Mouse (Mus musculus): ENCODE results near the gene Maats1. TPM values are rescaled to one million over a fixed set of nuclear protein-coding genes. Genes with fewer than 3 reads are reported as not detected.

Gene Maats1
- total and polyA plus RNA-seq, 3 experiments: 0.03 TPM; not detected in 2

- Histone ChIP-seq H3K79me2 (ENCODE audit: control insufficient read depth, insufficient read depth, low read length, poor library complexity) (no peaks in the 10 kb centered on the region), H3K27me3 (ENCODE audit: control insufficient read depth in 1 of 2, insufficient read depth in 2 of 2, low read length in 2 of 2) (peaks cover 0 to 2% of the 10 kb centered on the region in 2 experiments; a peak in 2 of 4 replicates), H3K27ac (ENCODE audit: control insufficient read depth, low read depth, low read length) (no peak overlapping the region), H3K36me3 (ENCODE audit: control insufficient read depth in 1 of 2, insufficient read depth in 2 of 2, low read length in 2 of 2) (peaks cover 0 to 4% of the 10 kb centered on the region in 2 experiments; a peak in 2 of 4 replicates), H3K4me1 (ENCODE audit: control insufficient read depth in 1 of 2, insufficient read depth in 2 of 2, low read length in 2 of 2) (peaks cover 0 to 6% of the 10 kb centered on the region in 2 experiments; a peak in 1 of 4 replicates), H3K4me3 (ENCODE audit: control insufficient read depth in 1 of 2, insufficient read depth in 1 of 2, low read depth in 2 of 2, low read length in 2 of 2) (no peak overlapping the region), H3K9me3 (replicated peaks; ENCODE audit: insufficient read depth, low read length) (no peaks in the 10 kb centered on the region), H3K9ac (ENCODE audit: control insufficient read depth, low read depth, low read length, poor library complexity, severe bottlenecking) (no peak overlapping the region)
- TF ChIP-seq SIN3A (IDR thresholded peaks at IDR 0.05; ENCODE audit: low read length) (no peak), POLR2AphosphoS2 (IDR thresholded peaks at IDR 0.05; ENCODE audit: low read length) (no peak), POLR2AphosphoS5 (IDR thresholded peaks at IDR 0.05; ENCODE audit: borderline replicate concordance, low read depth, low read length) (no peak), ZKSCAN1 (IDR thresholded peaks at IDR 0.05; ENCODE audit: low read depth, low read length) (no peak), NELFE (IDR thresholded peaks at IDR 0.05; ENCODE audit: low read depth, low read length) (no peak), KAT2A (conservative IDR thresholded peaks at IDR 0.05; ENCODE audit: low read depth, low read length) (no peak), TCF12 (IDR thresholded peaks at IDR 0.05; ENCODE audit: low read depth, low read length) (no peak), RAD21 (IDR thresholded peaks at IDR 0.05; ENCODE audit: low read depth, low read length) (no peak)
- no peak for DNase-seq (ENCODE audit: low read depth, low spot score)
Measured at GRCm38 (mm10) chr16:38334431-38334830, 7.5 kb downstream of the Maats1 start.

GRCm38 (mm10) chr16:38329340-38329739 is 12.6 kb downstream of the Maats1 start:
- H3K79me2 ChIP-seq (ENCODE audit: control insufficient read depth, insufficient read depth, low read length, poor library complexity): no peaks in the 10 kb centered on the region
- H3K9me3 ChIP-seq (replicated peaks; ENCODE audit: insufficient read depth, low read length): no peaks in the 10 kb centered on the region
- no peak overlapping the region for H3K4me3 ChIP-seq (ENCODE audit: control insufficient read depth in 1 of 2, insufficient read depth in 1 of 2, low read depth in 2 of 2, low read length in 2 of 2)
- peaks cover 0 to under 1% of the 10 kb centered on the region in 2 experiments; a peak in 3 of 4 replicates for H3K27me3 ChIP-seq (ENCODE audit: control insufficient read depth in 1 of 2, insufficient read depth in 2 of 2, low read length in 2 of 2)
- H3K9ac ChIP-seq (ENCODE audit: control insufficient read depth, low read depth, low read length, poor library complexity, severe bottlenecking): no peak overlapping the region
- peaks cover 0 to 4% of the 10 kb centered on the region in 2 experiments; a peak in 2 of 4 replicates for H3K36me3 ChIP-seq (ENCODE audit: control insufficient read depth in 1 of 2, insufficient read depth in 2 of 2, low read length in 2 of 2)
- H3K4me1 ChIP-seq (ENCODE audit: control insufficient read depth in 1 of 2, insufficient read depth in 2 of 2, low read length in 2 of 2): peaks cover 0 to 6% of the 10 kb centered on the region in 2 experiments; a peak in 1 of 4 replicates
- H3K27ac ChIP-seq (ENCODE audit: control insufficient read depth, low read depth, low read length): no peak overlapping the region
- no peak for DNase-seq (ENCODE audit: low read depth, low spot score)
- no peak for TF ChIP-seq MAX (IDR thresholded peaks at IDR 0.05; ENCODE audit: low read length)
- TF ChIP-seq CTCF (IDR thresholded peaks at IDR 0.05 in 2 of 3, conservative IDR thresholded peaks at IDR 0.05 in 1 of 3; ENCODE audit: control insufficient read depth in 1 of 3, insufficient read depth in 1 of 3, low read depth in 2 of 3, low read length in 3 of 3, poor library complexity in 1 of 3, severe bottlenecking in 1 of 3): peak in 2 of 3 experiments; percentile 29 to 49; a peak in 5 of 6 replicates
- 0 out of 2 replicates have a peak, but pooled peaks have one; percentile 4 for TF ChIP-seq SMC3 (IDR thresholded peaks at IDR 0.05; ENCODE audit: low read depth, low read length)
- TF ChIP-seq MAZ (IDR thresholded peaks at IDR 0.05; ENCODE audit: low read depth, low read length): no peak

GRCm38 (mm10) chr16:38326778-38327397 is 15.1 kb downstream of the Maats1 start:
- DNase-seq (ENCODE audit: low read depth, low spot score): no peak
- H3K4me1 ChIP-seq (ENCODE audit: control insufficient read depth in 1 of 2, insufficient read depth in 2 of 2, low read length in 2 of 2): no peaks in the 10 kb centered on the region

More at GRCm38 (mm10) chr16:38326778-38327397, 15.1 kb downstream of the Maats1 start:
- Histone ChIP-seq H3K79me2 (ENCODE audit: control insufficient read depth, insufficient read depth, low read length, poor library complexity) (no peaks in the 10 kb centered on the region), H3K27ac (ENCODE audit: control insufficient read depth, low read depth, low read length) (no peak overlapping the region), H3K27me3 (ENCODE audit: control insufficient read depth in 1 of 2, insufficient read depth in 2 of 2, low read length in 2 of 2) (peaks cover 0 to 3% of the 10 kb centered on the region in 2 experiments; a peak in 1 of 4 replicates), H3K36me3 (ENCODE audit: control insufficient read depth in 1 of 2, insufficient read depth in 2 of 2, low read length in 2 of 2) (no peaks in the 10 kb centered on the region), H3K4me3 (ENCODE audit: control insufficient read depth in 1 of 2, insufficient read depth in 1 of 2, low read depth in 2 of 2, low read length in 2 of 2) (no peak overlapping the region), H3K9ac (ENCODE audit: control insufficient read depth, low read depth, low read length, poor library complexity, severe bottlenecking) (no peak overlapping the region), H3K9me3 (replicated peaks; ENCODE audit: insufficient read depth, low read length) (no peaks in the 10 kb centered on the region)
- no peak for TF ChIP-seq CTCF (IDR thresholded peaks at IDR 0.05 in 2 of 3, conservative IDR thresholded peaks at IDR 0.05 in 1 of 3; ENCODE audit: control insufficient read depth in 1 of 3, insufficient read depth in 1 of 3, low read depth in 2 of 3, low read length in 3 of 3, poor library complexity in 1 of 3, severe bottlenecking in 1 of 3)
- no peak for TF ChIP-seq MEF2A (IDR thresholded peaks at IDR 0.05; ENCODE audit: extremely low read depth, insufficient replicate concordance, low read depth, low read length, poor library complexity, severe bottlenecking)
- no peak for TF ChIP-seq TAL1 (IDR thresholded peaks at IDR 0.05; ENCODE audit: low read length)
- no peak for TF ChIP-seq SMC3 (IDR thresholded peaks at IDR 0.05; ENCODE audit: low read depth, low read length)
- TF ChIP-seq HCFC1 (IDR thresholded peaks at IDR 0.05; ENCODE audit: low read depth, low read length): no peak
- no peak for TF ChIP-seq USF1 (IDR thresholded peaks at IDR 0.05; ENCODE audit: low read depth, low read length)
- TF ChIP-seq ZMIZ1 (IDR thresholded peaks at IDR 0.05; ENCODE audit: low read depth, low read length): no peak
- no peak for TF ChIP-seq NELFE (IDR thresholded peaks at IDR 0.05; ENCODE audit: low read depth, low read length)
- no peak for TF ChIP-seq ZNF384 (IDR thresholded peaks at IDR 0.05; ENCODE audit: low read depth, low read length)
- TF ChIP-seq MAZ (IDR thresholded peaks at IDR 0.05; ENCODE audit: low read depth, low read length): no peak
- no peak for TF ChIP-seq RCOR1 (IDR thresholded peaks at IDR 0.05; ENCODE audit: low read depth, low read length)
- no peak for TF ChIP-seq TCF12 (IDR thresholded peaks at IDR 0.05; ENCODE audit: low read depth, low read length)

Measured in MEL (cell line).